Mouse (Mus musculus): ENCODE measurements at regions not wholly inside any gene's neighbourhood (a gene's known extent, or its start where the extent isn't known, plus 50 kb on each side); places are given as distances from the start of the nearest gene placed in this dataset.
A peak's percentile ranks its signal among the peaks of the same experiment; 100 is the strongest.

DNA sequence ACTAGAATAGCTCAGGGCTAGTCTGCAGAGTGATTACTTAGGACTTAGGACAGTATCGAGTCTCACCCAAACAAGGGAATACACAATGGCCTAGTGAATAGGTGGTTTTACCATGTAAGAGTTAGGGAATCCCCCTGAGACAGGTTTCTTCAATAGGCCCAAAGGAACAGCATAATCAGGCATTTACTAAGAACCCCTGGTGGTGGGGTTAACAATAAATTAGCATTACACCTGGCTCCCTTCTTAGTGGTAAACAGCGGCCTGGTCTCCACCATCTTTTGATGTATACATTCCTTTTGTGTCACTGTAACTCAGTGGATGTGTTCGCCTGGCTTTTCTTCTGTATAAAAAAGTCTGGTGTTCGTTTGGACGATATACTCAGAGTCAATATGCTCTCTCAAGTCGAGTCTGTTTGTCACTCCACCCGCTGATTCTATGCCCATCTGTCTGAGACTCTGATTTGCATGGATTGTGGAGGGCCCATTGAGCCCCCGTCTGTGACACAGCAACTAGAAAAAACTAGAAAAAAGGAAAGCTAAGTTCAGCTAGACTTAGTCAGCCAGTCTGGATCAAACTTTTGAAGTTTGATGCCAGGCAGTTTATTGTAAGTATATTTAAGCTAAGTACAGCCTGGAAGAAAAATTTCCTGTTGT is 180.8 kb downstream of the Usp46 start:
- TF ChIP-seq CTCF (conservative IDR thresholded peaks at IDR 0.05; ENCODE audit: low read length), result no peak
- peak; percentile 46; the same call in 1 of the 2 replicates for TF ChIP-seq NANOG (IDR thresholded peaks at IDR 0.05; ENCODE audit: borderline replicate concordance, low read length)

All from E14TG2a.4 (cell line).